Mouse (Mus musculus): ENCODE data around the gene Esrrg. TPM values are rescaled to one million over a fixed set of nuclear protein-coding genes. Genes with fewer than 3 reads are reported as not detected.

The Esrrg gene
- polyA plus RNA-seq, 1 experiment = 12.7 TPM

GRCm38 (mm10) chr1:188060493-188060892, 451.9 kb downstream of the Esrrg start:
- H3K27ac ChIP-seq (ENCODE audit: insufficient read depth, low read length) = no peak overlapping the region
- H3K4me3 ChIP-seq (ENCODE audit: insufficient read depth, low read length) = no peak overlapping the region
- H3K4me1 ChIP-seq (ENCODE audit: control insufficient read depth, insufficient read depth, low read length) = no peaks in the 10 kb centered on the region
- TF ChIP-seq CTCF (IDR thresholded peaks at IDR 0.05; ENCODE audit: extremely low read depth, insufficient read depth, low read length) (no peak), POLR2A (IDR thresholded peaks at IDR 0.05; ENCODE audit: extremely low read depth, insufficient read depth, low read length) (no peak)

GRCm38 (mm10) chr1:188068833-188069232, 460.2 kb downstream of the Esrrg start:
- no peak for TF ChIP-seq CTCF (IDR thresholded peaks at IDR 0.05; ENCODE audit: extremely low read depth, insufficient read depth, low read length)
- no peak for TF ChIP-seq POLR2A (IDR thresholded peaks at IDR 0.05; ENCODE audit: extremely low read depth, insufficient read depth, low read length)
- H3K4me3 ChIP-seq (ENCODE audit: insufficient read depth, low read length) = no peak overlapping the region
- H3K4me1 ChIP-seq (ENCODE audit: control insufficient read depth, insufficient read depth, low read length) = no peaks in the 10 kb centered on the region
- no peak overlapping the region for H3K27ac ChIP-seq (ENCODE audit: insufficient read depth, low read length)

- Histone ChIP-seq H3K4me3 (ENCODE audit: insufficient read depth, low read length) (no peak overlapping the region), H3K4me1 (ENCODE audit: control insufficient read depth, insufficient read depth, low read length) (no peaks in the 10 kb centered on the region), H3K27ac (ENCODE audit: insufficient read depth, low read length) (no peak overlapping the region)
- no peak for TF ChIP-seq CTCF (IDR thresholded peaks at IDR 0.05; ENCODE audit: extremely low read depth, insufficient read depth, low read length)
- no peak for TF ChIP-seq POLR2A (IDR thresholded peaks at IDR 0.05; ENCODE audit: extremely low read depth, insufficient read depth, low read length)
Observed at GRCm38 (mm10) chr1:188069849-188070248, 461.3 kb downstream of the Esrrg start.

GRCm38 (mm10) chr1:188077561-188078195, 469.1 kb downstream of the Esrrg start:
- TF ChIP-seq POLR2A (IDR thresholded peaks at IDR 0.05; ENCODE audit: extremely low read depth, insufficient read depth, low read length) = no peak
- no peak for TF ChIP-seq CTCF (IDR thresholded peaks at IDR 0.05; ENCODE audit: extremely low read depth, insufficient read depth, low read length)
- H3K4me3 ChIP-seq (ENCODE audit: insufficient read depth, low read length) = no peak overlapping the region
- H3K4me1 ChIP-seq (ENCODE audit: control insufficient read depth, insufficient read depth, low read length) = no peaks in the 10 kb centered on the region
- H3K27ac ChIP-seq (ENCODE audit: insufficient read depth, low read length) = no peak overlapping the region

- TF ChIP-seq CTCF (IDR thresholded peaks at IDR 0.05; ENCODE audit: extremely low read depth, insufficient read depth, low read length) (no peak), POLR2A (IDR thresholded peaks at IDR 0.05; ENCODE audit: extremely low read depth, insufficient read depth, low read length) (no peak)
- no peak overlapping the region for H3K4me3 ChIP-seq (ENCODE audit: insufficient read depth, low read length)
- H3K4me1 ChIP-seq (ENCODE audit: control insufficient read depth, insufficient read depth, low read length) = no peaks in the 10 kb centered on the region
- H3K27ac ChIP-seq (ENCODE audit: insufficient read depth, low read length) = no peak overlapping the region
Observed at GRCm38 (mm10) chr1:188080261-188080875, 471.8 kb downstream of the Esrrg start.

- Histone ChIP-seq H3K27ac (ENCODE audit: insufficient read depth, low read length) (no peak overlapping the region), H3K4me3 (ENCODE audit: insufficient read depth, low read length) (no peak overlapping the region), H3K4me1 (ENCODE audit: control insufficient read depth, insufficient read depth, low read length) (no peaks in the 10 kb centered on the region)
- no peak for TF ChIP-seq CTCF (IDR thresholded peaks at IDR 0.05; ENCODE audit: extremely low read depth, insufficient read depth, low read length)
- TF ChIP-seq POLR2A (IDR thresholded peaks at IDR 0.05; ENCODE audit: extremely low read depth, insufficient read depth, low read length) = no peak
Observed at GRCm38 (mm10) chr1:188082665-188083640, 474.4 kb downstream of the Esrrg start.

GRCm38 (mm10) chr1:188085116-188085879, 476.7 kb downstream of the Esrrg start:
- Histone ChIP-seq H3K4me3 (ENCODE audit: insufficient read depth, low read length) (no peak overlapping the region), H3K4me1 (ENCODE audit: control insufficient read depth, insufficient read depth, low read length) (no peaks in the 10 kb centered on the region), H3K27ac (ENCODE audit: insufficient read depth, low read length) (no peak overlapping the region)
- no peak for TF ChIP-seq POLR2A (IDR thresholded peaks at IDR 0.05; ENCODE audit: extremely low read depth, insufficient read depth, low read length)

GRCm38 (mm10) chr1:188093724-188094123, 485.1 kb downstream of the Esrrg start:
- H3K27ac ChIP-seq (ENCODE audit: insufficient read depth, low read length) = no peak overlapping the region
- no peak for TF ChIP-seq POLR2A (IDR thresholded peaks at IDR 0.05; ENCODE audit: extremely low read depth, insufficient read depth, low read length)
- TF ChIP-seq CTCF (IDR thresholded peaks at IDR 0.05; ENCODE audit: extremely low read depth, insufficient read depth, low read length) = no peak
- no peaks in the 10 kb centered on the region for H3K4me1 ChIP-seq (ENCODE audit: control insufficient read depth, insufficient read depth, low read length)
- H3K4me3 ChIP-seq (ENCODE audit: insufficient read depth, low read length) = no peak overlapping the region

GRCm38 (mm10) chr1:188101832-188102231, 493.2 kb downstream of the Esrrg start:
- H3K4me1 ChIP-seq (ENCODE audit: control insufficient read depth, insufficient read depth, low read length) = no peaks in the 10 kb centered on the region
- no peak overlapping the region for H3K4me3 ChIP-seq (ENCODE audit: insufficient read depth, low read length)
- H3K27ac ChIP-seq (ENCODE audit: insufficient read depth, low read length) = no peak overlapping the region
- TF ChIP-seq CTCF (IDR thresholded peaks at IDR 0.05; ENCODE audit: extremely low read depth, insufficient read depth, low read length) = no peak
- TF ChIP-seq POLR2A (IDR thresholded peaks at IDR 0.05; ENCODE audit: extremely low read depth, insufficient read depth, low read length) = no peak
